Mouse (Mus musculus) erythroblast, embryonic 14.5 days (primary cell): Measurements from ENCODE around the gene Ptges2.

Experiments used
- GATA1 ChIP-seq: IDR thresholded peaks from 2 replicates; pipeline ENCODE4 v1.6.1; 2012; ENCODE audit warnings: low read length, inconsistent platforms, mixed read lengths
- TAL1 ChIP-seq: IDR thresholded peaks from 3 replicates; pipeline ENCODE4 v1.6.1; 2012; ENCODE audit warnings: low read length, inconsistent platforms, mixed read lengths

GRCm38 (mm10) chr2:32374191-32374590 is 21.5 kb upstream of the Ptges2 start:
- no peak for TF ChIP-seq TAL1
- TF ChIP-seq GATA1, result no peak
